ENCODE assay signal across 21 mouse cellular contexts in genomic region chr16:47599476-47599875, GRCm38 (mm10).
DNase-seq lines count a peak whose midpoint lies in the region; ATAC-seq lines count a peak whose summit lies in the region.
"Had no signal": no experiment of that assay in that cellular context is flagged by ENCODE, and none has a peak within 500 bp of the region (broad histone marks: within the 10 kb centered on the region; RNA-seq: fewer than 3 reads in every experiment).

No protein-coding gene starts in this region.

- DNase-seq in forebrain, embryonic 14.5 days (ENCODE audit: low spot score): peak; percentile 27
- DNase-seq in forebrain, embryonic 10.5 days (ENCODE audit: extremely low spot score, low spot score): no peak
- peak; percentile 3 to 21 for DNase-seq in lung, adult 18-20 months
- no peak for DNase-seq in lung, postnatal 4 days
- peak; percentile 11 for DNase-seq in brain, adult 2 months (ENCODE audit: low read depth, low spot score)
- peak; percentile 20 for DNase-seq in lung, postnatal 36 days
- DNase-seq in B cell, adult 2 months: no peak
- DNase-seq: adrenal gland, postnatal 14 days; cerebellum, adult 11 months; cerebellum, adult 8-10 months; cerebellum, postnatal 14 days; embryo, embryonic 11 days; gastrocnemius, postnatal 36 days; heart, adult 11 months had no signal

- no peak overlapping the region for H3K4me3 ChIP-seq in forebrain, embryonic 14.5 days (ENCODE audit: low read depth, low read length)
- H3K4me3 ChIP-seq in forebrain, embryonic 10.5 days: no peak overlapping the region
- H3K4me3 ChIP-seq: embryonic facial prominence, embryonic 12.5 days; heart, embryonic 13.5 days; hindbrain, embryonic 13.5 days had no signal

- ATAC-seq in forebrain, embryonic 14.5 days: no peak
- ATAC-seq: activated CD4-positive, CD25-positive, alpha-beta regulatory T cell, adult 4 months; hindbrain, postnatal 0 days; Patski had no signal

- H3K36me3 ChIP-seq in forebrain, embryonic 14.5 days (ENCODE audit: control insufficient read depth, insufficient read depth, low read length): no peaks in the 10 kb centered on the region
- H3K36me3 ChIP-seq in forebrain, embryonic 10.5 days (replicated peaks): no peaks in the 10 kb centered on the region
- H3K36me3 ChIP-seq: embryonic facial prominence, embryonic 12.5 days; heart, embryonic 13.5 days; hindbrain, embryonic 13.5 days had no signal

- H3K4me1 ChIP-seq in forebrain, embryonic 14.5 days (ENCODE audit: control insufficient read depth, insufficient read depth, low read length): no peaks in the 10 kb centered on the region
- H3K4me1 ChIP-seq in forebrain, embryonic 10.5 days: no peaks in the 10 kb centered on the region
- H3K4me1 ChIP-seq: embryonic facial prominence, embryonic 12.5 days; heart, embryonic 13.5 days; hindbrain, embryonic 13.5 days had no signal

- no peak overlapping the region for H3K9ac ChIP-seq in forebrain, embryonic 14.5 days (ENCODE audit: low read length)
- H3K9ac ChIP-seq: embryonic facial prominence, embryonic 12.5 days; heart, embryonic 13.5 days; hindbrain, embryonic 13.5 days had no signal

- no peaks in the 10 kb centered on the region for H3K27me3 ChIP-seq in forebrain, embryonic 14.5 days (replicated peaks; ENCODE audit: control insufficient read depth, insufficient read depth, low read length)
- no peaks in the 10 kb centered on the region for H3K27me3 ChIP-seq in forebrain, embryonic 10.5 days (ENCODE audit: poor library complexity, severe bottlenecking)
- H3K27me3 ChIP-seq: CH12.LX; embryonic facial prominence, embryonic 12.5 days; heart, embryonic 13.5 days; hindbrain, embryonic 13.5 days; Patski had no signal

- H3K27ac ChIP-seq in forebrain, embryonic 14.5 days (ENCODE audit: low read depth, low read length): no peak overlapping the region
- H3K27ac ChIP-seq in forebrain, embryonic 10.5 days: no peak overlapping the region
- H3K27ac ChIP-seq: embryonic facial prominence, embryonic 12.5 days; heart, embryonic 13.5 days; hindbrain, embryonic 13.5 days; hindbrain, postnatal 0 days had no signal

- H3K4me2 ChIP-seq in forebrain, embryonic 14.5 days (ENCODE audit: low read length): no peak overlapping the region
- H3K4me2 ChIP-seq: embryonic facial prominence, embryonic 12.5 days; heart, embryonic 13.5 days; hindbrain, embryonic 13.5 days had no signal

- 0 out of 2 replicates have a peak, but pooled peaks cover 3% of the 10 kb centered on the region for H3K9me3 ChIP-seq in forebrain, embryonic 14.5 days (replicated peaks; ENCODE audit: control insufficient read depth, low read length)
- peaks cover 3% of the 10 kb centered on the region; the same call in 1 of the 2 replicates for H3K9me3 ChIP-seq in forebrain, embryonic 10.5 days
- H3K9me3 ChIP-seq: embryonic facial prominence, embryonic 12.5 days had no signal

Comparison
In these comparisons a context has a peak if more than half of its experiments do, and no peak if none do; other contexts are left out.
1. DNase-seq: peak in forebrain, embryonic 14.5 days (single experiment), lung, adult 18-20 months (2 of 2), brain, adult 2 months (single experiment) and lung, postnatal 36 days (single experiment); none in forebrain, embryonic 10.5 days (single experiment), lung, postnatal 4 days (0 of 2) and B cell, adult 2 months (0 of 2).